Mouse (Mus musculus) forebrain, embryonic 12.5 days (tissue): ENCODE measurements at regions not wholly inside any gene's neighbourhood (a gene's known extent, or its start where the extent isn't known, plus 50 kb on each side); places are given as distances from the start of the nearest gene placed in this dataset.

Source experiments
- ATAC-seq: fragments of 200-750 bp; cut with Nextera tagmentation; 2 replicates; pipeline ENCODE4 v1.8.0; 2017; ENCODE audit warnings: moderate TSS enrichment; ENCODE audit not compliant: low FRiP score
- H3K27ac ChIP-seq: fragments of 300-500 bp; sonication (generic); 2 replicates; pipeline ENCODE4 v1.5.1; 2016; ENCODE audit warnings: mild to moderate bottlenecking
- H3K27me3 ChIP-seq: fragments of 300-500 bp; sonication (generic); 2 replicates; pipeline ENCODE4 v1.6.1; 2016; ENCODE audit warnings: mild to moderate bottlenecking
- H3K36me3 ChIP-seq: fragments of 300-500 bp; sonication (generic); replicated peaks from 2 replicates; pipeline ENCODE4 v1.6.1; 2016; ENCODE audit warnings: mild to moderate bottlenecking
- H3K4me1 ChIP-seq: fragments of 300-500 bp; sonication (generic); 2 replicates; pipeline ENCODE4 v1.6.1; 2016
- H3K4me2 ChIP-seq: fragments of 300-500 bp; sonication (generic); 2 replicates; pipeline ENCODE4 v1.6.1; 2016; ENCODE audit warnings: mild to moderate bottlenecking, moderate library complexity
- H3K4me3 ChIP-seq: fragments of 300-500 bp; sonication (generic); replicated peaks from 2 replicates; pipeline ENCODE4 v1.5.1; 2016; ENCODE audit warnings: mild to moderate bottlenecking
- H3K9ac ChIP-seq: fragments of 300-500 bp; sonication (generic); 2 replicates; pipeline ENCODE4 v1.6.1; 2016; ENCODE audit warnings: mild to moderate bottlenecking
- H3K9me3 ChIP-seq: fragments of 300-500 bp; sonication (generic); 2 replicates; pipeline ENCODE4 v1.6.1; 2016
- WGBS: fragments of 180-500 bp; shearing (Covaris S2); methylation state at CpG from one replicate; pipeline ENCODE4 v1.1.7; 2016; 5-methylcytosine and 5-hydroxymethylcytosine counted together

- Histone ChIP-seq H3K27me3 (no peaks in the 10 kb centered on the region), H3K27ac (no peak overlapping the region), H3K9me3 (no peaks in the 10 kb centered on the region), H3K4me1 (no peaks in the 10 kb centered on the region), H3K9ac (no peak overlapping the region), H3K36me3 (no peaks in the 10 kb centered on the region), H3K4me2 (no peak overlapping the region), H3K4me3 (no peak overlapping the region)
- WGBS, result 88% methylated on average over 7 of the region's 7 CpGs
- no peak for ATAC-seq
Measured at GRCm38 (mm10) chr15:72323158-72323557, 1511.2 kb upstream of the Gm6569 start.

GRCm38 (mm10) chr15:72331262-72331661 is 1503.1 kb upstream of the Gm6569 start:
- no peak for ATAC-seq
- no peak overlapping the region for H3K4me2 ChIP-seq
- no peak overlapping the region for H3K27ac ChIP-seq
- whole genome bisulfite sequencing, result 80% methylated on average over 4 of the region's 4 CpGs
- H3K9me3 ChIP-seq, result no peaks in the 10 kb centered on the region
- no peaks in the 10 kb centered on the region for H3K36me3 ChIP-seq
- no peaks in the 10 kb centered on the region for H3K27me3 ChIP-seq
- H3K4me3 ChIP-seq, result no peak overlapping the region
- H3K9ac ChIP-seq, result no peak overlapping the region
- H3K4me1 ChIP-seq, result peaks cover 9% of the 10 kb centered on the region

GRCm38 (mm10) chr15:72334497-72334896 is 1499.9 kb upstream of the Gm6569 start:
- Histone ChIP-seq H3K27ac (no peak overlapping the region), H3K4me2 (no peak overlapping the region), H3K4me1 (peaks cover 9% of the 10 kb centered on the region), H3K4me3 (no peak overlapping the region), H3K9ac (no peak overlapping the region), H3K36me3 (no peaks in the 10 kb centered on the region), H3K9me3 (no peaks in the 10 kb centered on the region), H3K27me3 (no peaks in the 10 kb centered on the region)
- WGBS, result 63% methylated on average over 4 of the region's 4 CpGs
- ATAC-seq, result no peak

- H3K27me3 ChIP-seq, result no peaks in the 10 kb centered on the region
- H3K36me3 ChIP-seq, result no peaks in the 10 kb centered on the region
- no peak overlapping the region for H3K9ac ChIP-seq
- WGBS, result 81% methylated on average over 1 of the region's 1 CpGs
- ATAC-seq, result no peak
- H3K4me1 ChIP-seq, result peaks cover 5% of the 10 kb centered on the region; the same call in 1 of the 2 replicates
- no peak overlapping the region for H3K4me2 ChIP-seq
- no peaks in the 10 kb centered on the region for H3K9me3 ChIP-seq
- H3K4me3 ChIP-seq, result no peak overlapping the region
- H3K27ac ChIP-seq, result no peak overlapping the region
Measured at GRCm38 (mm10) chr15:72339629-72340028, 1494.7 kb upstream of the Gm6569 start.

GRCm38 (mm10) chr15:72341991-72342390 is 1492.4 kb upstream of the Gm6569 start:
- Histone ChIP-seq H3K36me3 (no peaks in the 10 kb centered on the region), H3K9me3 (no peaks in the 10 kb centered on the region), H3K27ac (no peak overlapping the region), H3K9ac (no peak overlapping the region), H3K27me3 (no peaks in the 10 kb centered on the region), H3K4me1 (0 out of 2 replicates have a peak, but pooled peaks cover 5% of the 10 kb centered on the region), H3K4me2 (no peak overlapping the region), H3K4me3 (no peak overlapping the region)
- 85% methylated on average over 2 of the region's 2 CpGs for WGBS
- ATAC-seq, result no peak

- H3K9ac ChIP-seq, result no peak overlapping the region
- 0 out of 2 replicates have a peak, but pooled peaks cover 5% of the 10 kb centered on the region for H3K4me1 ChIP-seq
- no peak overlapping the region for H3K27ac ChIP-seq
- no peak overlapping the region for H3K4me3 ChIP-seq
- H3K27me3 ChIP-seq, result no peaks in the 10 kb centered on the region
- H3K9me3 ChIP-seq, result no peaks in the 10 kb centered on the region
- no peaks in the 10 kb centered on the region for H3K36me3 ChIP-seq
- no peak overlapping the region for H3K4me2 ChIP-seq
- WGBS, result 82% methylated on average over 4 of the region's 4 CpGs
- ATAC-seq, result no peak
Measured at GRCm38 (mm10) chr15:72342504-72342903, 1491.9 kb upstream of the Gm6569 start.

GRCm38 (mm10) chr15:72343794-72344193 is 1490.6 kb upstream of the Gm6569 start:
- H3K9me3 ChIP-seq, result no peaks in the 10 kb centered on the region

GRCm38 (mm10) chr15:72353371-72353770 is 1481.0 kb upstream of the Gm6569 start:
- H3K4me2 ChIP-seq, result no peak overlapping the region
- ATAC-seq, result no peak
- no peaks in the 10 kb centered on the region for H3K27me3 ChIP-seq
- H3K36me3 ChIP-seq, result no peaks in the 10 kb centered on the region
- H3K9ac ChIP-seq, result no peak overlapping the region
- no peak overlapping the region for H3K27ac ChIP-seq
- peaks cover 4% of the 10 kb centered on the region; the same call in 1 of the 2 replicates for H3K4me1 ChIP-seq
- H3K9me3 ChIP-seq, result no peaks in the 10 kb centered on the region
- H3K4me3 ChIP-seq, result no peak overlapping the region
- WGBS, result 81% methylated on average over 4 of the region's 4 CpGs

More at GRCm38 (mm10) chr15:72343794-72344193, 1490.6 kb upstream of the Gm6569 start:
- Histone ChIP-seq H3K4me1 (0 out of 2 replicates have a peak, but pooled peaks cover 5% of the 10 kb centered on the region), H3K9ac (no peak overlapping the region), H3K27me3 (no peaks in the 10 kb centered on the region), H3K36me3 (no peaks in the 10 kb centered on the region), H3K4me3 (no peak overlapping the region), H3K27ac (no peak overlapping the region), H3K4me2 (no peak overlapping the region)
- ATAC-seq, result no peak

- Histone ChIP-seq H3K36me3 (no peaks in the 10 kb centered on the region), H3K4me2 (no peak overlapping the region), H3K9me3 (no peaks in the 10 kb centered on the region), H3K9ac (no peak overlapping the region), H3K27me3 (no peaks in the 10 kb centered on the region), H3K4me1 (peaks cover 4% of the 10 kb centered on the region; the same call in 1 of the 2 replicates), H3K27ac (no peak overlapping the region), H3K4me3 (no peak overlapping the region)
- ATAC-seq, result no peak
Measured at GRCm38 (mm10) chr15:72355626-72356025, 1478.7 kb upstream of the Gm6569 start.

- H3K9ac ChIP-seq, result no peak overlapping the region
- H3K9me3 ChIP-seq, result no peaks in the 10 kb centered on the region
- no peak for ATAC-seq
- H3K4me3 ChIP-seq, result no peak overlapping the region
- H3K4me2 ChIP-seq, result no peak overlapping the region
- no peaks in the 10 kb centered on the region for H3K27me3 ChIP-seq
- H3K4me1 ChIP-seq, result peaks cover 4% of the 10 kb centered on the region; the same call in 1 of the 2 replicates
- H3K36me3 ChIP-seq, result no peaks in the 10 kb centered on the region
- WGBS, result 91% methylated on average over 6 of the region's 6 CpGs
- H3K27ac ChIP-seq, result no peak overlapping the region
Measured at GRCm38 (mm10) chr15:72359636-72360035, 1474.7 kb upstream of the Gm6569 start.

- Histone ChIP-seq H3K4me3 (no peak overlapping the region), H3K27ac (no peak overlapping the region), H3K4me2 (no peak overlapping the region), H3K4me1 (peaks cover 4% of the 10 kb centered on the region; the same call in 1 of the 2 replicates), H3K9ac (no peak overlapping the region), H3K36me3 (no peaks in the 10 kb centered on the region), H3K27me3 (no peaks in the 10 kb centered on the region), H3K9me3 (no peaks in the 10 kb centered on the region)
- WGBS, result 100% methylated on average over 3 of the region's 3 CpGs
- no peak for ATAC-seq
Measured at GRCm38 (mm10) chr15:72360049-72360448, 1474.3 kb upstream of the Gm6569 start.

- no peaks in the 10 kb centered on the region for H3K36me3 ChIP-seq
- H3K27me3 ChIP-seq, result no peaks in the 10 kb centered on the region
- H3K4me2 ChIP-seq, result no peak overlapping the region
- H3K9me3 ChIP-seq, result no peaks in the 10 kb centered on the region
- no peak for ATAC-seq
- WGBS, result 94% methylated on average over 4 of the region's 4 CpGs
- H3K4me1 ChIP-seq, result peaks cover 4% of the 10 kb centered on the region; the same call in 1 of the 2 replicates
- no peak overlapping the region for H3K4me3 ChIP-seq
- no peak overlapping the region for H3K9ac ChIP-seq
- no peak overlapping the region for H3K27ac ChIP-seq
Measured at GRCm38 (mm10) chr15:72360463-72361030, 1473.8 kb upstream of the Gm6569 start.

- Histone ChIP-seq H3K4me1 (no peaks in the 10 kb centered on the region), H3K27ac (no peak overlapping the region), H3K27me3 (no peaks in the 10 kb centered on the region), H3K9me3 (no peaks in the 10 kb centered on the region), H3K9ac (no peak overlapping the region), H3K4me2 (no peak overlapping the region), H3K4me3 (no peak overlapping the region), H3K36me3 (no peaks in the 10 kb centered on the region)
- 97% methylated on average over 4 of the region's 4 CpGs for WGBS
- ATAC-seq, result no peak
Measured at GRCm38 (mm10) chr15:72373041-72373440, 1461.3 kb upstream of the Gm6569 start.
